Mouse (Mus musculus): ENCODE results near the gene Phf8. TPM values are rescaled to one million over a fixed set of nuclear protein-coding genes. Genes with fewer than 3 reads are reported as not detected.

Phf8 gene
- total RNA-seq, 2 experiments from 2014 or later, result 9.6 to 11.3 TPM

Other genes starting within 250 kb of the Phf8 start
- gene Fam120c, start 176.5 kb upstream of the Phf8 start, total RNA-seq (2021), result 10 to 100 TPM; 15.0 to 17.4 TPM